Mouse (Mus musculus) erythroid progenitor cell, adult 5-6 weeks (primary cell): ENCODE results near the gene Cnnm1. TPM values are rescaled to one million over a fixed set of nuclear protein-coding genes. Genes with fewer than 3 reads are reported as not detected.
"Not testable (repeated sequence)": the region's sequence is repeated elsewhere in the genome, so short reads cannot be mapped to it uniquely, and the experiment has no call there.

Source experiments
- ATAC-seq: replicated peaks from 2 replicates; pipeline ENCODE4 v1.8.0; 2016; ENCODE audit warnings: moderate number of reproducible peaks, mild to moderate bottlenecking, moderate TSS enrichment, inconsistent platforms; ENCODE audit not compliant: poor library complexity, low FRiP score, severe bottlenecking
- total RNA-seq, 2 experiments: library from RNA; stranded (forward) in 1 of 2; stranded (reverse) in 1 of 2; fragments of 150-400 nt in 1 of 2; fragments of 186-747, 209-891 nt in 1 of 2; gene quantifications; 2 replicates each; pipeline versions ENCODE4 v1.2.3 to v1.2.4; 2015 to 2017; ENCODE audit warnings: low replicate concordance in 2 of 2

Gene Cnnm1
- total RNA-seq, 2 experiments from 2014 or later: not detected

DNA sequence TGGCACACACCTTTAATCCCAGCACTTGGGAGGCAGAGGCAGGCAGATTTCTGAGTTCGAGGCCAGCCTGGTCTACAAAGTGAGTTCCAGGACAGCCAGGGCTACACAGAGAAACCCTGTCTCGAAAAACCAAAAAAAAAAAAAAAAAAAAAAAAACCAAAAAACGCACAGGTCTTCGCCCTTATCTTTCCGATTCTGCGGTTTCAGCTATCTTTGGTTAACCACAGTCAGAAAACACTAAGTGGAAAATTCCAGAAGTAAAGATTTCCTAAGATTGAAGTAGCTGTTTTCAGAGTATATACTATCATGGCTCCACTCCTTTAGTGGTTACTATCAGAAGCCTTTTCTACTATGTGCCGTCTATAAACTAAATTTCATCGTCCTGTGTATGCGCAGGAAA lies 63.4 kb downstream of the Cnnm1 start:
- ATAC-seq: not testable (repeated sequence)

DNA sequence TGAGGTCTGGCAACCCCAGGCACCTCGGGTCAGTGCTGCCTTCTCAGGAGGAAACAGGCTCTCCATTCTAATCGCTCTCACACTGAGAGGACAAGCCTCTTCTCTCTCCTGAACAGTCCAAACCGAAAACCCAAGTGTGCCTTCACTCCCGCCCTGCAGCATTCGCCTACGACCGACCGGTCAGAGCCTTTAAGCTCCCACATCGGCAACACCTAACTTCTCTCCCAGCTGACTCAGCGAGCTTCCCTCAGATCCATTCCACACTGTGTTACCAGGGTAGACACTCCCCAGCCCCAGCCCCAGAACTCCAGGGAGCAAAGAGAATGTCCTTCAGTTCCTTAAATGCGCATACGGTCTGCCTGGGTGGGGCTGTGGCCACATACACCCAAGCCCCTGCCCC lies 65.2 kb downstream of the Cnnm1 start:
- no peak for ATAC-seq

- no peak for ATAC-seq
Observed at GRCm38 (mm10) chr19:43510436-43511220, 70.4 kb downstream of the Cnnm1 start.

DNA sequence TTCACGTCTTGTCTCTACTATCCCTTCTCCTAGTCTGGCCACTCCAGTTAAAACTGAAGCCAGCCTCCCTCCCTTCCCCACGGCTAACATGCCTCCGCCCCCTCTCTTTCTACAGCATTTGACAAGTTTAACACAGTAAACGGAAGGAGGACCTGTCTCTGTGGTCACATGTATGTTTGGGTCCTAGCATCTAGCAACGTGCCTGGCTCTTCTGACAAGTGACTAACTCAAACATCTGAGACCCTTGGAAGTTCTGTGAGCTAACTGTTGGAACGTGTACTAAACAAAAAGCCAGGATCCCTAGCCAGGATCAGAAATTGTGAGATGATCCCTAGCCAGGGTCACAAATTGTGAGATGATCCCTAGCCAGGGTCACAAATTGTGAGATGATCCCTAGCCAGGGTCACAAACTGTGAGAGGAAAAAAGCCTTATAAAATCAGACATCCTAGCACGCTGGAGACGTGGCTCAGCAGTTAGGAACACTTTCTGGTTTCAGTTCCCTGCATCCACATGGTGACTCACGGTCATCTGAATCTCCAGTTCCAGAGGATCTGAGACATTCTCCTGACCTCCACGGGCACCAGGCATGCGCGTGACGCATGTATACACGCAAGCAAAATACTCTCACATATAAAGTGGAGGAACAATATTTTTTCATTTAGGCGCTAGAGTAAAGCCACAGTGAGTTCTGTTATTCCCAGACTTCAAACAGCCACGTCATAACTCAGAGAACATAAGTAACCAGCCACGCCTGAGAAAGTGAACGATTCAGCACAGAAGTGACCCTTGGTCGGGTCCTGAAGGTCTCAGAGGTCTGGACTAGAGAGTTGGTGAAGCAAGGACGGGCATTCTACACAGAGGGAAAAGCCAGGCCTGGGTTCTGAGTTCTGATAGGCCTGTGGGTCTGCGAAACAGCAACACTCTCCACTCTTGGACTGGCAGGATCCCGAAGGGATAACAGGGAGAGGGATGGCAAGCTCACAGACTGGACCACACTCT lies 71.7 kb downstream of the Cnnm1 start:
- ATAC-seq: no peak

GRCm38 (mm10) chr19:43513874-43514273 lies 73.6 kb downstream of the Cnnm1 start:
- no peak for ATAC-seq

DNA sequence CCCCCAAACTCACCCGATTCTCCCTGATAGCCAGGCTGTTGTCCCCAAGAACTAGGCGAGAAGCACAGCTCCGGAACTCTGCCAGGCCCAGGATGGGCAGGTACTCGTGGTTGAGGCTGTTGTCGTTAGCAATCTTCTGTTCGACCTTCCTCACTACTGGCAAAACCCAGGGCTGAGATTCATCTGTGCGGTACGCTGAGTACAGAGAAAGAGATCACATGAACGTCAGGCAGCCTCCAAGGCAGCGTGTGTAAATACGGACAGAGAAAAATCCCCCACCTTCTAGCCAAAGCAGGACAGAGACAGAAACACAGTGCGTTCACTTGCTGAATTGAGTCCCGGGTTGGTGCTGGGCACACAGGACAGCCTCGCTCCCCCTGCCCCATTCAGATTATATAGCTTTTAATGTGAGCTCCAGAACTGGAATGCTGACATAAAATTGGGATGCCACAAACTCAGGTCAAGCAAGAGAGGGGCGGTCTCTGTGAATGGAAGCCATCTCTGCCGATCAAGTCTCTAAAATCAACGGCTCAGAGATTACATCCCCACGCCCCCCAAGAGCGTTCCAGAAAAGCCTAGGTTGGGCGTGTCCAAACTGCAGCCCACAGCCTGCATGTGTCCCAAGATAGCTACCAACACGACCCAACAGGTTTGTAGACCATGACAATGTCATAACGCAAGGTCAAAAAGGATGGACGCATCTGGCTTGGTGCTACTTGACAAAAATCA lies 75.6 kb downstream of the Cnnm1 start:
- no peak for ATAC-seq

GRCm38 (mm10) chr19:43516397-43517035 lies 76.3 kb downstream of the Cnnm1 start:
- ATAC-seq: no peak

- no peak for ATAC-seq
Observed at GRCm38 (mm10) chr19:43517320-43517719, 77.1 kb downstream of the Cnnm1 start.

DNA sequence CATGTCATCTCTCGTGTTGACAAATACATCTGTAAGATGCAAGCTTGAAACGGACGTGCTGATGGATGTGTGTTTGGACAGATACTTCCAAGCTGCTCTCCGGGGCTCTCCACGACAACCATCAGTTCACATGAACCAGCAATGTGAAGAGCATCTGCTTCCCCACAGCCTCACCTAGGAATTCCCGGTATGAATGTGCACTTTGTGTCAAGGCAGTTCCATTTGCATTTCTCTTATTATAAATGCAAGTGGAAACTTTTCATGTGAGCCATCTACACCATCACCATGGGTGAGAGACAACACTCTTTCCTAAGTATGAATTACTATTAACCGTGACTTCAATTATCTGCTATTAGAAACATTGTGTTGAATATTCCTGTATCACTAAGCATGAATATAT lies 77.6 kb downstream of the Cnnm1 start:
- no peak for ATAC-seq

GRCm38 (mm10) chr19:43518261-43518660 lies 78.0 kb downstream of the Cnnm1 start:
- no peak for ATAC-seq

- no peak for ATAC-seq
Observed at GRCm38 (mm10) chr19:43519226-43519625, 79.0 kb downstream of the Cnnm1 start.

DNA sequence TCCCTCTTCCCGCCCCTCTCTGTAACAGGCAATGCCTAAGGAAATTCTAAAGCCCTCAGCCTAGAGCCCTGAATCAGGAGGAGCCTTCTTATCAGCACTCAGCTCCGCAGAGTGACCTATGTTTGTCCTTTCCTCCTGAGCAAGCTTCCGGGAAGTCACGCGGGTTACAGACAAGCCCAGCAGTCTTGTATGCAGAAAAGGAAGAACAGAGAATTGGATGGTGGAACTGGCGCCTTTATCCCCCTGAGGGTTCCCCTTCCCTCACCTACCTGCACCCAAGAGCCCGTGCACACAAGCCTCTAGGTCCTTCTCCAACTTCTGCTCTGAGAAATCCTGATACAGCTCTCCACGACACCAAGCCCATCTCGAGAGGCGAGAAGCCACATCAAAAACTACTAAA lies 80.2 kb downstream of the Cnnm1 start:
- no peak for ATAC-seq

- ATAC-seq: no peak
Observed at GRCm38 (mm10) chr19:43521362-43521761, 81.1 kb downstream of the Cnnm1 start.

DNA sequence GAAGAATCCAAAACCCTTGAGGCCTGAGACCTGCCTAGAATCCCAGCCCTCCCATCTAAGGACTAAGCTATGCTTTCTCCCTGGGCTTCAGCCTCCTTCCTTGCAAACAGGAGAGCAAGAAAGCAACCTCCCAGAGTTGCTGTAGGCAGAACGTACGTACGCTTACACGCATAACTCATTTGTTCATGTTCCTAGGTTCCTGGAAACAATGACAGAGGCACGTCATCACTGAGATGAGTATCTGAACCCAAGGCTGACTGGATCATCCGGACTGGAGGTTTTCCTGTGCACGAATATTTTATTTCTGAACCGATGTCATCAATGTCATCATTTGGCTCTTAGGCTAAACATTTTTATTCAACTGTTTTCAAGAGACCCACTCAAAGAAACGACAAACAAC lies 81.8 kb downstream of the Cnnm1 start:
- no peak for ATAC-seq

DNA sequence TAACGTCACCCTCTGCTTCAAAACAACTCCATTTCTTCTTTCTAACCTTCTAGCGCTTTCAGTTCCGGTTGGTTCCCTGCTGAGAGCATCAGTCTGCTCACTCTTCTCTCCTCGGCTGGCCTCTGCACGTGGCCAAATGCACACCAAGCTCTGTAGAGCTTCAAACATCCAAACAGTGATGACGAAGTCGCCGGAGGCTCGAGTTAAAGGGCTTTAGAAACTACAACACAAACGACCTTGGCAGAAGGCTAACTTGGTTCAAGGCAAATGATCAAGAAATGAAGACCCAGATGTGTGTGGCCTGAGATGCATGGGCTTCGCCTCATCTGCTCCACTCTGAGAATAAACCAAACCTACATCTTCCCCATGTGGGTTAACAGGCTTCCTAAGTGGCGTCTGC lies 83.3 kb downstream of the Cnnm1 start:
- no peak for ATAC-seq

- ATAC-seq: peak; percentile 96
Observed at GRCm38 (mm10) chr19:43524187-43525103, 84.2 kb downstream of the Cnnm1 start, which contains the start of gene Got1. TSS of gene Got1 (minus strand) at chr19:43524605.

DNA sequence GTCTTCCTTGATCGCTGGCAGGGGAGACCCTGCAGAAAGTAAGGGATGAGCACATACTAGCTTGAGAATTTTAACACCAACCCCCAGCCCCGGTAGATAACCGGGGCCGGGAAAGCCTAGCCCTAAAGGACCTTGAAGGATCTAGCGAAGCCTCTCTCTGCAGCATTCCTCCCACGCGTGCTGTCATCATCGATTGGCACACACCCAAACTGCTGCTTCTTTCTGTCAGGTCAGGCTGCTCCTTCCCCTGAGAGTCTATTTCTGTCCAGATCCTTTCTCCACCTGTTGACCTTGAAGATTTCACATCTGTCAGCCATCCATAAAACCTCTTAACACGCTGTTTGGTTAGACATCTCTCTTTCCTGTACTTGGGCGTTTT lies 84.9 kb downstream of the Cnnm1 start:
- peak; percentile 18 for ATAC-seq

- ATAC-seq: no peak
Observed at GRCm38 (mm10) chr19:43525566-43525965, 85.3 kb downstream of the Cnnm1 start.

GRCm38 (mm10) chr19:43526025-43526424 lies 85.8 kb downstream of the Cnnm1 start:
- no peak for ATAC-seq
